Mouse (Mus musculus) intestine, postnatal 0 days (tissue): Measurements from ENCODE around the gene Ldlr. TPM values are rescaled to one million over a fixed set of nuclear protein-coding genes. Genes with fewer than 3 reads are reported as not detected.
A peak's percentile ranks its signal among the peaks of the same experiment; 100 is the strongest.

Experiments used
- ATAC-seq: fragments of 200-750 bp; cut with Nextera tagmentation; 2 replicates; pipeline ENCODE4 v1.8.0; 2017; ENCODE audit warnings: mild to moderate bottlenecking, moderate TSS enrichment, moderate library complexity
- H3K27ac ChIP-seq: fragments of 300-500 bp; sonication (generic); 2 replicates; pipeline ENCODE4 v1.5.1; 2014; ENCODE audit warnings: mild to moderate bottlenecking, low read depth, low read length, moderate library complexity
- H3K27me3 ChIP-seq: fragments of 300-500 bp; sonication (generic); replicated peaks from 2 replicates; pipeline ENCODE4 v1.6.1; 2014; ENCODE audit warnings: low read length, mixed read lengths; ENCODE audit not compliant: control insufficient read depth, insufficient read depth
- H3K36me3 ChIP-seq: fragments of 300-500 bp; sonication (generic); 2 replicates; pipeline ENCODE4 v1.6.1; 2014; ENCODE audit warnings: mild to moderate bottlenecking, moderate library complexity; ENCODE audit not compliant: control insufficient read depth, insufficient read depth
- H3K4me1 ChIP-seq: fragments of 300-500 bp; sonication (generic); replicated peaks from 2 replicates; pipeline ENCODE4 v1.6.1; 2014; ENCODE audit warnings: antibody characterized with exemption, low read length, mixed read lengths; ENCODE audit not compliant: control insufficient read depth, insufficient read depth
- H3K4me2 ChIP-seq: fragments of 300-500 bp; sonication (generic); replicated peaks from 2 replicates; pipeline ENCODE4 v1.6.1; 2014; ENCODE audit warnings: low read depth, mild to moderate bottlenecking, moderate library complexity
- H3K4me3 ChIP-seq: fragments of 300-500 bp; sonication (generic); 2 replicates; pipeline ENCODE4 v1.5.1; 2014; ENCODE audit warnings: low read depth, low read length
- H3K9ac ChIP-seq: fragments of 300-500 bp; sonication (generic); 2 replicates; pipeline ENCODE4 v1.6.1; 2014; ENCODE audit warnings: mild to moderate bottlenecking, low read depth, low read length
- H3K9me3 ChIP-seq: fragments of 300-500 bp; sonication (generic); 2 replicates; pipeline ENCODE4 v1.6.1; 2016; ENCODE audit warnings: mixed run types; ENCODE audit not compliant: control insufficient read depth
- CTCF ChIP-seq: sonication (generic); IDR thresholded peaks from 2 replicates; pipeline ENCODE4 v1.5.1; 2016; ENCODE audit warnings: low read depth, mild to moderate bottlenecking, control low read depth, antibody characterized with exemption, moderate library complexity
- WGBS: fragments of 180-500 bp; shearing (Covaris S2); extraction: QIAGEN DNeasy Blood & Tissue Kit; methylation state at CpG from one replicate; pipeline ENCODE4 v1.1.7; 2014; 5-methylcytosine and 5-hydroxymethylcytosine counted together
- polyA plus RNA-seq: library from polyadenylated mRNA; unstranded; fragments of >200 nt; fragmentation: Nextera tagmentation; extraction: Ambion mirVana; gene quantifications from 2 replicates; pipeline ENCODE4 v1.2.1, GENCODE M21; 2015

Ldlr gene
- polyA plus RNA-seq, 1 experiment from 2014 or later, result 22.8 TPM

DNA sequence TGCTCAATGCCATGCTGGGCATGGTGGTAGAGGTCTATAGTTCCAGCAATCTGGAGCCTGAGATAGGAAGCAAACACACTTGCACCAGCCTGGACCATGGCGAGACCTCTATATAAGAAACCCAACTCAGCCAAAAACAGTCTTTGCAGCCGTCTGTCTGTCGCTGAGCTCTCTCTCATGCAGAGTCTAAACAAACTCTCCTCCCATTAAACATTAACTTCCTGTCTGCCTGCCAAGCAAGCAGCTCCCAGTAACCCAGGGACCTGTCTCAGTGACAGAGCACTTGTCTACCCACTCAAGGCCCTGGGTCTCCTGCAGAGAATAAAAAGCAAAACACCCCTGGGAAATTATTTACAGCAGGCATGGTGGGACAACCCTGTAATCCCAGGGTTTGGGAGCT is 13.3 kb downstream of the Ldlr start:
- Histone ChIP-seq H3K9me3 (no peaks in the 10 kb centered on the region), H3K27me3 (no peaks in the 10 kb centered on the region), H3K4me2 (no peak overlapping the region), H3K4me3 (no peak overlapping the region), H3K36me3 (peaks cover 88% of the 10 kb centered on the region), H3K9ac (no peak overlapping the region), H3K4me1 (0 out of 2 replicates have a peak, but pooled peaks cover 7% of the 10 kb centered on the region), H3K27ac (peak overlapping the region; percentile 62)
- TF ChIP-seq CTCF, result no peak
- ATAC-seq, result no peak
- 20% methylated on average over 3 of the region's 3 CpGs for WGBS

DNA sequence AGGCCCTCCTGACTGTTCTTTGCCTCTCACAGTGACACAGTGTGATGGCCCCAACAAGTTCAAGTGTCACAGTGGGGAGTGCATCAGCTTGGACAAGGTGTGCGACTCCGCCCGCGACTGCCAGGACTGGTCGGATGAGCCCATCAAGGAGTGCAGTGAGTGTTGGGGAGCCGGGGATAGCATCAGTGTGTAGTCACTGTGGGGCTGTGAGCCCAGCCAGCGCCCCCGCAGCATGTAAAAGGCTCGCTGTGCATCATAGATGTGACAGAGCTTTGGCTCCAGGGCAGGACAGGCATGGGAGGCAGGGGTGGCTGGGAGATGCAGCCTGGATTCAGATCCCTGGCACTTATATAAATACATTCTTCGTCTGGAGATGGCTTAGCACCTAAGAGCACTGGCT is 13.9 kb downstream of the Ldlr start:
- Histone ChIP-seq H3K4me2 (no peak overlapping the region), H3K36me3 (peaks cover 88% of the 10 kb centered on the region), H3K9ac (no peak overlapping the region), H3K9me3 (no peaks in the 10 kb centered on the region), H3K27me3 (no peaks in the 10 kb centered on the region), H3K4me1 (0 out of 2 replicates have a peak, but pooled peaks cover 7% of the 10 kb centered on the region), H3K4me3 (no peak overlapping the region), H3K27ac (peak overlapping the region; percentile 62)
- ATAC-seq, result no peak
- 80% methylated on average over 10 of the region's 10 CpGs for WGBS
- no peak for TF ChIP-seq CTCF

DNA sequence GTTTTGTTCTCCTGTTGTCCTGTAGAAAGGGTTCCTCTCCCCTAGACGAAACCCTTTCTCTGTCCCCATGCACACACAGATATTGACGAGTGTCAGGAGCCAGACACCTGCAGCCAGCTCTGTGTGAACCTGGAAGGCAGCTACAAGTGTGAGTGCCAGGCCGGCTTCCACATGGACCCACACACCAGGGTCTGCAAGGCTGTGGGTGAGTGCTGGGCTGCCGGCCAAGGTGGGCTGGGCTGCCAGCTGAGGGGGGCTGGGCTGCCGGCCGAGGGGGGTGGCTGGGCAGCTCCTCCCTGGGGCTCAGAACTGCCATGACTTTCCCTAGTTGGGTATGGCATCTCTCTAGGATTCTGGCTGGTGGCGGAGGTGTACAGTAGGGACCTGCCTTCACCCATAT is 15.5 kb downstream of the Ldlr start:
- no peak for TF ChIP-seq CTCF
- WGBS, result 88% methylated on average over 7 of the region's 7 CpGs

DNA sequence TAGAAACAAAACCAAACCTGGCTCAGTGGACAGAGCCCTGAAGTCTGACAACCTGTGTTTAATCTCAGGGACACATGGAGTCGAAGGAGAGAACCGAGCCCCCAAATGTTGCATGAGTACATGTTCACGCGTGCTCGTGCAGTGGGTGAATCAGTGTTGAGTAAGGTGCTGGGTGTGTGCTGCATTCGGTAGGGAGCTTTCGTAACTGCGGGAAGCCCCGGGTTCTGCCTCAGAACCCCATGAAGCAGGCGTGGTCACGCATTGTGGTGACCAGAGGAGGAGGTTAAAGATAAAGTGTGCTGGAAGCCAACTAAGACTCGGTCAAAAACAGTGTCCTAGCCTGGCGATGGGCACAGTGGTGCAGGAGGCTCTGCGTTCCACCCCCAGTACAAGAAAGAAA is 17.1 kb downstream of the Ldlr start:
- Histone ChIP-seq H3K27me3 (no peaks in the 10 kb centered on the region), H3K4me1 (0 out of 2 replicates have a peak, but pooled peaks cover 4% of the 10 kb centered on the region), H3K27ac (no peak overlapping the region), H3K36me3 (peaks cover 86% of the 10 kb centered on the region), H3K4me3 (no peak overlapping the region), H3K9ac (no peak overlapping the region), H3K9me3 (no peaks in the 10 kb centered on the region), H3K4me2 (no peak overlapping the region)
- TF ChIP-seq CTCF, result no peak
- WGBS, result 90% methylated on average over 14 of the region's 14 CpGs
- ATAC-seq, result no peak

More for the DNA sequence above, 15.5 kb downstream of the Ldlr start:
- Histone ChIP-seq H3K4me2 (no peak overlapping the region), H3K4me1 (0 out of 2 replicates have a peak, but pooled peaks cover 7% of the 10 kb centered on the region), H3K9me3 (no peaks in the 10 kb centered on the region), H3K36me3 (peaks cover 85% of the 10 kb centered on the region), H3K9ac (no peak overlapping the region), H3K27ac (peak overlapping the region; percentile 4; the same call in 1 of the 2 replicates), H3K27me3 (no peaks in the 10 kb centered on the region), H3K4me3 (no peak overlapping the region)
- no peak for ATAC-seq

DNA sequence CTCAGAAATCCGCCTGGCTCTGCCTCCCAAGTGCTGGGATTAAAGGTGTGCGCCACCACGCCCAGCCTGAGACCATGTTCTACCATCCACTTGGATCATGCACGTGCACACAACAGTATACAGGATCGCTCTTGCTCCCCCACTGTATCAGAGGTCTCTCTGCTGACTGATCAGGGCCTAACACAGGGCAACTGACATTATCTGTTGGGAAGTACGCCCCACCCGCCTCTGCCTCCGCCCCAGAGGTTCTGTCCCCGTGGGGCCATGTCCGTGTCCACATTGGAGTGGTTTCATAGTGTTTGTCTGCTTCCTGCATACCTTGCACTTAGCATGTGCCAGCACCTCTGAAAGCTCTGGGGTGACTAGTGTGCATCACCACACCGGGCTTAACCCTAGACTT is 18.2 kb downstream of the Ldlr start:
- H3K4me3 ChIP-seq, result no peak overlapping the region
- no peaks in the 10 kb centered on the region for H3K9me3 ChIP-seq
- no peak for ATAC-seq
- no peak overlapping the region for H3K9ac ChIP-seq
- 0 out of 2 replicates have a peak, but pooled peaks cover 4% of the 10 kb centered on the region for H3K4me1 ChIP-seq
- H3K27me3 ChIP-seq, result no peaks in the 10 kb centered on the region
- WGBS, result 71% methylated on average over 11 of the region's 11 CpGs
- no peak overlapping the region for H3K27ac ChIP-seq
- peaks cover 90% of the 10 kb centered on the region for H3K36me3 ChIP-seq
- no peak overlapping the region for H3K4me2 ChIP-seq
- no peak for TF ChIP-seq CTCF

DNA sequence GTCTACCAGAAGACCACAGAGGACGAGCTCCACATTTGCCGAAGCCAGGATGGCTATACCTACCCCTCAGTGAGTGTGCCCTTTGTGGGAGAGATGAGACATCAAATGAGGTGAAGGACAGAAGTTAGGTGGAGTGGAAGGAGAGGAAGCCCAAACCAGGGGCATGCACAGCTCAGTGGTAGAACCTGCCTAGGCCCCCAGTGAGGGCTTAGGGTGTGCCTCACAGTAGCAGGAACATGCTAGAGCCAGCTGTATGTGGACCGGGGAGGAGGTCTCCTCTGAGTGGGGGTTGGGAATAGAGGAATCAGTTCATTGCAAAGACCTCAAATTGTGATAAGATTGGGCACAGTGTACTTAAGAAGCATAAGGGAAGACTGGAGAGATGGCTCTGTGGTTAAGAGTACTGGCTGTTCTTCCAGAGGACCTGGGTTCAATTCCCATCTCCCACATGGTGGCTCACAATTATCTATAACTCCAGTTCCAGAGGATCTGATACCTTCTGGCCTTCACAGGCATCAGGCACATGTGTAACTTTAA is 24.0 kb downstream of the Ldlr start:
- Histone ChIP-seq H3K9ac (no peak overlapping the region), H3K4me3 (no peak overlapping the region), H3K27ac (no peak overlapping the region), H3K4me1 (no peaks in the 10 kb centered on the region), H3K9me3 (no peaks in the 10 kb centered on the region), H3K4me2 (no peak overlapping the region), H3K27me3 (no peaks in the 10 kb centered on the region), H3K36me3 (peaks cover 78% of the 10 kb centered on the region)
- whole genome bisulfite sequencing, result 81% methylated on average over 3 of the region's 3 CpGs
- no peak for TF ChIP-seq CTCF
- no peak for ATAC-seq

DNA sequence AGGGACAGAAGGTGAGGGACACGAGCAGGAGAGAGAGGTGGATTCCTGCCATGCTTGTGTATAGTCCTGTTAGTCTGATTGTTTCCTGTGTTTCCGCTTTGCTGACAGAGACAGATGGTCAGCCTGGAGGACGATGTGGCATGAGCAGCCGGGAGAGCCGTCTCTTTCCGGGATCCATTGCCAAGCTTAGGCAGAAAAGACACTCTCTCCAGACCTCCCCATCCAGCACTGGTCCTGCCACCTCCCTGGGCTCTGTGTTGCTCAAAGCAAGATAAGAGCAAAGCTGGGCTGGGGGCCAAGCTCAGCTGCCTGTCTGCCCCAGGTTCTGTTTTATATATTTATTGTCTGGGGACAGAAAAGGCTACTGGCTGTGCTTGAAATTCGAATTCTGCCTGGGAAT is 24.8 kb downstream of the Ldlr start:
- Histone ChIP-seq H3K9me3 (no peaks in the 10 kb centered on the region), H3K4me3 (no peak overlapping the region), H3K4me1 (peaks cover 2% of the 10 kb centered on the region; the same call in 1 of the 2 replicates), H3K9ac (no peak overlapping the region), H3K36me3 (peaks cover 71% of the 10 kb centered on the region), H3K27me3 (no peaks in the 10 kb centered on the region), H3K4me2 (no peak overlapping the region), H3K27ac (0 out of 2 replicates have a peak overlapping the region, but pooled peaks have one; percentile 1)
- no peak for ATAC-seq
- 49% methylated on average over 7 of the region's 7 CpGs for WGBS
- TF ChIP-seq CTCF, result no peak
